Mouse (Mus musculus) liver, embryonic 16.5 days (tissue): ENCODE data around the gene Dvl1. TPM values are rescaled to one million over a fixed set of nuclear protein-coding genes. Genes with fewer than 3 reads are reported as not detected.

Experiments used
- ATAC-seq: fragments of 200-750 bp; cut with Nextera tagmentation; 2 replicates; pipeline ENCODE4 v1.8.0; 2017; ENCODE audit warnings: low read depth, mild to moderate bottlenecking, moderate number of reproducible peaks, moderate library complexity
- H3K27ac ChIP-seq: fragments of 300-500 bp; sonication (generic); 2 replicates; pipeline ENCODE4 v1.5.1; 2014; ENCODE audit warnings: mild to moderate bottlenecking, low read length
- H3K27me3 ChIP-seq: fragments of 300-500 bp; sonication (generic); 2 replicates; pipeline ENCODE4 v1.6.1; 2014; ENCODE audit warnings: low read depth, low read length, mixed read lengths; ENCODE audit not compliant: control insufficient read depth, insufficient read depth
- H3K36me3 ChIP-seq: fragments of 300-500 bp; sonication (generic); 2 replicates; pipeline ENCODE4 v1.6.1; 2014; ENCODE audit warnings: mild to moderate bottlenecking; ENCODE audit not compliant: control insufficient read depth, insufficient read depth
- H3K4me1 ChIP-seq: fragments of 300-500 bp; sonication (generic); 2 replicates; pipeline ENCODE4 v1.6.1; 2014; ENCODE audit warnings: low read depth, low read length, mixed read lengths; ENCODE audit not compliant: control insufficient read depth
- H3K4me2 ChIP-seq: fragments of 300-500 bp; sonication (generic); 2 replicates; pipeline ENCODE4 v1.6.1; 2014; ENCODE audit warnings: low read depth, low read length, mixed read lengths
- H3K4me3 ChIP-seq: fragments of 300-500 bp; sonication (generic); 2 replicates; pipeline ENCODE4 v1.5.1; 2014; ENCODE audit warnings: low read depth, mild to moderate bottlenecking, low read length
- H3K9ac ChIP-seq: fragments of 300-500 bp; sonication (generic); 2 replicates; pipeline ENCODE4 v1.6.1; 2014; ENCODE audit warnings: low read depth, low read length
- H3K9me3 ChIP-seq: fragments of 300-500 bp; sonication (generic); replicated peaks from 2 replicates; pipeline ENCODE4 v1.6.1; 2016; ENCODE audit warnings: low read length; ENCODE audit not compliant: control insufficient read depth
- WGBS: fragments of 180-500 bp; shearing (Covaris S2); extraction: QIAGEN DNeasy Blood & Tissue Kit; methylation state at CpG from one replicate; pipeline ENCODE4 v1.1.7; 2014; ENCODE audit not compliant: insufficient replicate concordance; 5-methylcytosine and 5-hydroxymethylcytosine counted together
- polyA plus RNA-seq: library from polyadenylated mRNA; unstranded; fragments of >200 nt; fragmentation: Nextera tagmentation; extraction: Ambion mirVana; gene quantifications from 2 replicates; pipeline ENCODE4 v1.2.1, GENCODE M21; 2015

Gene Dvl1
- polyA plus RNA-seq, 1 experiment from 2014 or later: 1.9 TPM

- H3K4me3 ChIP-seq: no peak overlapping the region
- no peaks in the 10 kb centered on the region for H3K9me3 ChIP-seq
- no peak overlapping the region for H3K9ac ChIP-seq
- H3K27me3 ChIP-seq: no peaks in the 10 kb centered on the region
- H3K4me2 ChIP-seq: no peak overlapping the region
- 86% methylated on average over 10 of the region's 10 CpGs for WGBS
- H3K27ac ChIP-seq: no peak overlapping the region
- ATAC-seq: no peak
- peaks cover 12% of the 10 kb centered on the region for H3K4me1 ChIP-seq
- peaks cover 30% of the 10 kb centered on the region for H3K36me3 ChIP-seq
Observed at GRCm38 (mm10) chr4:155887674-155888073, 40.5 kb downstream of the Dvl1 start.

DNA sequence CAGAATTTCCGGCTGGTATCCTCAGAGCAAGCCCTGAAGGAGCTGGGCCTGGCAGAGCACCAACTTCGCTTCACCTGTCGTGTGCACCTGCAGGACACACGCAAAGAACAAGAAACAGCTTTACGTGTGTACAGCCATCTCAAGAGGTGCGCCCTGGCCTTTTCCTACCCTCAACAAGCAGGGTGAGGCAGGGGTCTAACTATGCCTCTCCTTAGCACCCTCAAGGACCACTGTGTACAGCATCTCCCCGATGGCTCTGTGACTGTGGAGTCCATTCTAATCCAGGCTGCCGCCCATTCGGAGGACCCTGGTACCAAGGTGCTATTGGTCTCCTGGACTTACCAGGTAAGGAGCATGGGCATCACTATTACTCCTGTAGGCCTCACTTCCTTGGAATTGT lies 41.0 kb downstream of the Dvl1 start:
- 80% methylated on average over 9 of the region's 9 CpGs for WGBS
- H3K4me2 ChIP-seq: no peak overlapping the region
- no peak for ATAC-seq
- no peaks in the 10 kb centered on the region for H3K27me3 ChIP-seq
- H3K9me3 ChIP-seq: no peaks in the 10 kb centered on the region
- no peak overlapping the region for H3K4me3 ChIP-seq
- H3K4me1 ChIP-seq: peaks cover 18% of the 10 kb centered on the region
- peaks cover 30% of the 10 kb centered on the region for H3K36me3 ChIP-seq
- no peak overlapping the region for H3K27ac ChIP-seq
- no peak overlapping the region for H3K9ac ChIP-seq

DNA sequence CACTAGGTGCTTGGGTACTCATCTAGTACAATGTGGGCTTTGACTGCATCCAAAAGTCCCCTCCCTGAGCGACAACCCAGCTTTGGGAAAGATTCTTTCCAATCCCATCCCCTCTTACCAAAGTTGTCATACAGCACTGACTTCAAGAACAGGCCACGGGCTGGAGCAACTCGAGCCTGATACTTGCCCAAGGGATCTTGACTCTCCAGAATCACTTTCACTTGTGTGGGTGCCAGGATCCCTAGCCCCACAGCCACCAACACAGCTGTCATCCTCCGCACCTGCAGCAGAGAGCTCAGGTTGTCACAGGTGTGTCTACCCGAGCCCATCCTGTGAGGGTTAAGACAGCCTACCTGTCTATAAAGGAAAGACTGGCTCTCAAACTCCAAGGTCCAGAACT lies 42.1 kb downstream of the Dvl1 start:
- Histone ChIP-seq H3K36me3 (peaks cover 30% of the 10 kb centered on the region), H3K27ac (no peak overlapping the region), H3K27me3 (no peaks in the 10 kb centered on the region), H3K4me1 (peaks cover 29% of the 10 kb centered on the region), H3K9me3 (no peaks in the 10 kb centered on the region), H3K4me2 (no peak overlapping the region), H3K4me3 (no peak overlapping the region), H3K9ac (no peak overlapping the region)
- ATAC-seq: no peak
- 71% methylated on average over 5 of the region's 5 CpGs for WGBS

DNA sequence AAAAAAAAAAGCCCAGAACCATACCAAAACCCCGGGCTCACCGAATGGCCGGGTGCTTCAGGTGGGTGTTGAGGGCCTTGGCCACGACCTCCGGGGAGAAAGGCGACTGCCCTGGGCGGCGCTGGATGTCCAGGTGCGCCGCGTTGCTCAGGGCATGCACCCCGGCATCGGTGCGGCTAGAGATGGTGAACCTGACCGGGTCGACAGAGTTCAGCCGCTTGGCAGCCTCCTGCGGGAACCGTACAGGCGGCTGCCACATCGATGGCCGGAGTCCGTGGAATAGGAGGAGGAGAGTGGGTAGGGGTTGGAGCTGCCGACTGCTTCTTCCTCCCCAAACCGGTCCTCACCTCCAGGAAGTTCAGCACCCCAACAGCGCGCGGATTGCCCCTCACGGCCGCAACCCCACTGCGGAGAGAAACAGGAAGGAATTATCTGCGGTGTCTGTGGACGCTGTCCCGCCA lies 43.8 kb downstream of the Dvl1 start:
- WGBS: under 1% methylated on average over 34 of the region's 34 CpGs
- Histone ChIP-seq H3K9ac (peak overlapping the region; percentile 62), H3K4me1 (peaks cover 41% of the 10 kb centered on the region), H3K27me3 (no peaks in the 10 kb centered on the region), H3K36me3 (peaks cover 19% of the 10 kb centered on the region), H3K4me3 (peak overlapping the region; percentile 81), H3K27ac (no peak overlapping the region), H3K4me2 (peak overlapping the region; percentile 100), H3K9me3 (no peaks in the 10 kb centered on the region)
- no peak for ATAC-seq

DNA sequence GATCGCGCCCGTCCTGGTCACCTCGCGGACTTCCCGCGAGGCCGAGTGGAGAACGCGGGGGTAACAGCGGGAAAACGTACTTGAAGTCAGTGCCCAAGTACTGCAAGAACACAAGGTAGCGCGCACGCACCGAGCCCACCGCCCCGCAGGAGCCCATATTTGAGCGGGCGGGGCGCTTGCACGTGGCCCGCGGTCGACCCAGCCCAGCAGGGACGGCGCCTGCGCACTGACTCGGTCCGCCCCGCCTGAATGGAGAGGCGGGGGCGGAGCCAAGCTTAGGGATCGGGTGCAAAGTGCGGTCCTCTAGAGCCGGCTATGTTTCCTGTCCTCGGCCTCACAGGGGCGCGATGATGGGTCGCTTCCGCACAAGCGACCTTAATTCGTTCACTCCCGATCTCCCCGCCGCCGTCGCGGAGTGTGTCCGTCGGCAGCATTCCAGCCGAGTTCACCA lies 44.4 kb downstream of the Dvl1 start, which contains the start of the genes Pusl1 and Acap3:
Gene Pusl1 (minus strand): TSS at position 231 of the 451 bp plus-strand sequence.
Gene Acap3 (plus strand): TSS at position 272 of the 451 bp plus-strand sequence.
- Histone ChIP-seq H3K4me1 (peaks cover 41% of the 10 kb centered on the region), H3K9me3 (no peaks in the 10 kb centered on the region), H3K9ac (peak within 1 kb of the TSS; percentile 89), H3K4me2 (peak within 1 kb of the TSS; percentile 100), H3K27ac (peak within 1 kb of the TSS; percentile 95), H3K27me3 (no peaks in the 10 kb centered on the region), H3K4me3 (peak within 1 kb of the TSS; percentile 81), H3K36me3 (peaks cover 18% of the 10 kb centered on the region)
- peak; percentile 85 for ATAC-seq
- WGBS: under 1% methylated on average over 52 of the region's 52 CpGs

DNA sequence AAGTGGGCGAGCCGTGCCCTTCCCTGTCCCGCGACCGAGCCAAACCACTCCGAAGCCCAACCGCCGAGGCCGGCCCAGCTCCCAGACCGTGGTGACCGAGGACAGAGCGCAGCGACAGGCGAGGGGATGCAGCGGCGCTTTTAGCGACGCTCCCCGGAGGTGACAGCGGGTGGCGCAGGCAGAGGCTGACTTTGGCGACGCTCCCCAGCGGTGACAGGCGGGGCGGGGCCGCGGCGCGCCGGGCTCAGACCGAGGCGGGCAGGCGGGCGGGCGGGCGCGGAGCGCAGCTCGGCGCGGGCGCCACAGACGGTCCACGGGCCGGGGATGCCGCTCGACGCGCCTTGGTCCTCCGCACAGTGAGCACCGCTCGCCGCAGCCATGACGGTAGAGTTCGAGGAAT lies 44.8 kb downstream of the Dvl1 start:
- WGBS: under 1% methylated on average over 52 of the region's 56 CpGs
- H3K9me3 ChIP-seq: no peaks in the 10 kb centered on the region
- H3K4me1 ChIP-seq: peaks cover 41% of the 10 kb centered on the region
- peak overlapping the region; percentile 81 for H3K4me3 ChIP-seq
- H3K27ac ChIP-seq: peak overlapping the region; percentile 95
- peak overlapping the region; percentile 100 for H3K4me2 ChIP-seq
- ATAC-seq: peak; percentile 91
- H3K36me3 ChIP-seq: peaks cover 19% of the 10 kb centered on the region
- H3K9ac ChIP-seq: peak overlapping the region; percentile 89
- H3K27me3 ChIP-seq: no peaks in the 10 kb centered on the region

- Histone ChIP-seq H3K4me3 (peak overlapping the region; percentile 81), H3K27ac (peak overlapping the region; percentile 95), H3K4me1 (peaks cover 41% of the 10 kb centered on the region), H3K9ac (peak overlapping the region; percentile 89), H3K27me3 (no peaks in the 10 kb centered on the region), H3K4me2 (peak overlapping the region; percentile 100), H3K9me3 (no peaks in the 10 kb centered on the region), H3K36me3 (peaks cover 17% of the 10 kb centered on the region)
- peak; percentile 8 for ATAC-seq
- WGBS: 4% methylated on average over 37 of the region's 37 CpGs
Observed at GRCm38 (mm10) chr4:155892438-155893211, 45.4 kb downstream of the Dvl1 start.

- Histone ChIP-seq H3K4me1 (peaks cover 41% of the 10 kb centered on the region), H3K27me3 (no peaks in the 10 kb centered on the region), H3K9ac (peak overlapping the region; percentile 56), H3K9me3 (no peaks in the 10 kb centered on the region), H3K4me2 (peak overlapping the region; percentile 100), H3K36me3 (peaks cover 13% of the 10 kb centered on the region), H3K27ac (peak overlapping the region; percentile 5; the same call in 1 of the 2 replicates), H3K4me3 (peak overlapping the region; percentile 81)
- WGBS: 69% methylated on average over 8 of the region's 8 CpGs
- ATAC-seq: no peak
Observed at GRCm38 (mm10) chr4:155893212-155893690, 46.0 kb downstream of the Dvl1 start.

GRCm38 (mm10) chr4:155894311-155894881 lies 47.2 kb downstream of the Dvl1 start:
- Histone ChIP-seq H3K9ac (peak overlapping the region; percentile 56), H3K4me1 (peaks cover 41% of the 10 kb centered on the region), H3K9me3 (no peaks in the 10 kb centered on the region), H3K27me3 (no peaks in the 10 kb centered on the region), H3K36me3 (peaks cover 14% of the 10 kb centered on the region), H3K4me2 (peak overlapping the region; percentile 100), H3K27ac (peak overlapping the region; percentile 66), H3K4me3 (peak overlapping the region; percentile 81)
- peak; percentile 28 for ATAC-seq
- 9% methylated on average over 8 of the region's 8 CpGs for WGBS
